Mouse (Mus musculus) layer of hippocampus, postnatal 14 days (tissue): ENCODE measurements around the gene Gnpda2. TPM values are rescaled to one million over a fixed set of nuclear protein-coding genes. Genes with fewer than 3 reads are reported as not detected.
A peak's percentile ranks its signal among the peaks of the same experiment; 100 is the strongest.

ENCODE experiments used
- DNase-seq, 2 experiments: peaks; one replicate each; pipeline ENCODE4 v3.0.0; 2021 to 2022; ENCODE audit warnings: low spot score in 2 of 2, mixed read lengths in 1 of 2
- long read RNA-seq, 2 experiments: library from polyadenylated mRNA; stranded (forward); transcript quantifications; one replicate each; pipeline ENCODE4 v2.0.0; 2021
- total RNA-seq, 2 experiments: library from RNA; stranded (reverse); gene quantifications; 2 replicates each; pipeline ENCODE4 v1.2.3; 2021

Gene Gnpda2
- 10 to 100 TPM; 15.0 to 15.1 TPM for total RNA-seq
- long read RNA-seq, experiment 1, transcript Gnpda2-201 (7 exons, 1,894 nt) = major isoform, 23 of 28 reads
- long read RNA-seq, experiment 1, partial matches to known transcripts = 0 of 28 reads
- long read RNA-seq, experiment 1, other reads (novel, unspliced or antisense) = 1 of 28 reads
- long read RNA-seq, experiment 2, transcript Gnpda2-207 (7 exons, 1,011 nt) = minor isoform, 6 of 41 reads
- long read RNA-seq, experiment 2, transcript Gnpda2-201 (7 exons, 1,894 nt) = major isoform, 32 of 41 reads
- long read RNA-seq, experiment 2, partial matches to known transcripts = 1 of 41 reads
- long read RNA-seq, experiment 2, other reads (novel, unspliced or antisense) = 2 of 41 reads

- DNase-seq = peak; percentile 85 to 92
Observed at GRCm38 (mm10) chr5:69591640-69592461, at the start of gene Gnpda2. Gene Gnpda2 (minus strand): TSS chr5:69592340.

- no peak for DNase-seq
Observed at GRCm38 (mm10) chr5:69634766-69635165, 42.6 kb upstream of the Gnpda2 start.

GRCm38 (mm10) chr5:69620899-69621298 is 28.8 kb upstream of the Gnpda2 start:
- no peak for DNase-seq

GRCm38 (mm10) chr5:69613209-69613796 is 21.2 kb upstream of the Gnpda2 start:
- DNase-seq = peak in 1 of 2 experiments; percentile 60

- peak in 1 of 2 experiments; percentile 29 for DNase-seq
Observed at GRCm38 (mm10) chr5:69601027-69601426, 8.9 kb upstream of the Gnpda2 start.

- DNase-seq = peak in 1 of 2 experiments; percentile 6
Observed at GRCm38 (mm10) chr5:69557404-69557935, 34.7 kb downstream of the Gnpda2 start.

GRCm38 (mm10) chr5:69556628-69557403 is 35.3 kb downstream of the Gnpda2 start, which contains the start of gene Guf1:
Gene Guf1 (plus strand): TSS chr5:69556923.
- peak; percentile 95 to 97 for DNase-seq

- no peak for DNase-seq
Observed at GRCm38 (mm10) chr5:69542489-69542888, 49.7 kb downstream of the Gnpda2 start, which contains the start of gene Yipf7. Gene Yipf7 (minus strand): TSS chr5:69542648.

- DNase-seq = no peak
Observed at GRCm38 (mm10) chr5:69541680-69542079, 50.5 kb downstream of the Gnpda2 start.

- DNase-seq = no peak
Observed at GRCm38 (mm10) chr5:69523944-69524343, 68.2 kb downstream of the Gnpda2 start.

Other genes with a start within 250 kb of the Gnpda2 start
- not detected for gene Yipf7, start 49.7 kb downstream of the Gnpda2 start, total RNA-seq
- 10 to 100 TPM; 27.4 to 34.8 TPM for gene Guf1, start 35.4 kb downstream of the Gnpda2 start, total RNA-seq